Mouse (Mus musculus) right cerebral cortex, adult 18-20 months (tissue): ENCODE results near the gene Cemip.
A peak's percentile ranks its signal among the peaks of the same experiment; 100 is the strongest.
"Not testable (repeated sequence)": the region's sequence is repeated elsewhere in the genome, so short reads cannot be mapped to it uniquely, and the experiment has no call there.

ENCODE experiments used
- DNase-seq: peaks from one replicate; pipeline ENCODE4 v3.0.0; 2022; ENCODE audit warnings: mixed read lengths

The Cemip gene

DNA sequence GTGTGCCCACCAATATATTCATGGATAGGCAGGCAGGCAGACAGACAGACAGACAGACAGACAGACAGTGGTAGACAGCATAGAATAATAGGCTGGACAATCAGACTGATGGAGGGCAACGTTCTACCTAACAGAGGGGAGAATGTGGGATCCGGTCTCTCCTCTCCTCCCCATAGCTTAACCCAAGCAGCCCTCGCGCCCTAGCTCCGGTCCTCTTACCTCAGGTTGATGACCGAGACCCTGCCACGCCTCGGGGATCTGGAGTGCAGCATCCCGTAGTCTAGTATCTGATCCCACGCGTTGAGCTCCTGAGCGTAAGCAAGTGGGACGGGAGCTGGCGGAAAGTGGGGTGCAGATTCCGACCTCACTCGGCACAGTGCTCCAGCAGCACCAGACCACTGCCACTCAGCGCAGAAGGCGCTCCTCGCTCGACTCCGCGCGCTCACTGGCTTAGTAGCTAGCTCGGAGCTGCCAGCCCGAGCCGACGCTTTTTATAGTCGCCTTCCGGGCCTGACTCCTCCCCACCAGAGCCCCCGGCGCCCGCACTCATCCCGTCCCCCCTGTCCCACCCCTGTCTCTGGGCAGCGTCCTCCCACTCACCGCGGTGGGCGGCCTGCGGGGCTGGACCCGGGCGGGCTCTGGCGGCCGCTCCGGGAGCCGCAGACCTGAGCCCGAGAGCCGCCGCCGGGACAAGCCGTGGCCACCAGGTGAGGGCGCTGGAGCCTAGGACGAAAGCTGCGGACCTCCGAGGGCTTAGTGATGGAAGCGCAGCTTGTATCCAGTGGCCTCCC, at the start of gene Cemip:
Gene Cemip (minus strand): TSS at position 464 of the 791 bp plus-strand sequence.
- peak; percentile 88 for DNase-seq

DNA sequence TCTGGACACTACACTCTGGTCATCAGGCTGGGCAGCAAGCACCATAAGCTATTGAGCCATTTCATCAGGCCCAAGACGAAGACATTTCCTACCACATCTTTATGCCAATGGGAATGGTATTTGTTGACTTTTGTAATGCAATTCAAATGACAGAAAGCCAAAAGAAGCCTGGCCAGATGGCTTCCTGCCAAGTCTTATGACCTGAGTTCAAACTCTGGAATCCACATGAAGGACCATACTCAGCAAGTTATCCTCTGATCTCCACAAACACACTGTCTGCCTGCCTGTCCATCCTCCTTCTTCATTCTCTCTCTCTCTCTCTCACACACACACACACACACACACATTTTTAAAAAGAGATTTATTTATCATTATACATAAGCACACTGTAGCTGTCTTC, 46.4 kb upstream of the Cemip start:
- DNase-seq, result no peak

DNA sequence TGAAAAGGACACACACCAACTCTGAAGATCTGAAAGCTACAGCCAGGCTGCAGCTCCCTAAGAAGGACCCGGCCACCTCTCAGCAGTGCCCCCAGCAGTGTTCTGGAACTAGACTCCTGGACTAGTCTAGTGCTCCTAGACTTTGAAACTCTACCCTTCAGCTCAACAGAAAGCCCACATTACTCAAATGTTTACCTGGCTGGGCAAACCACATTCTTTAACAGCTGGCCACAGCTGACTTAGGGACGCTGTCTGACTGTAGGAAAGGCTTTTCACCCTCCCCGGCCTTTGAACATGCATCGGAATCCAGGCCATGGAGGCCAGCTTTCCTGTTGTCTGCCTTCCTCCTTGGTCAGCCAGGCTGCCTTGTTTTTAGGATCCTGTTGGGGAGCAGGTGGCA, 45.4 kb upstream of the Cemip start:
- DNase-seq, result no peak

DNA sequence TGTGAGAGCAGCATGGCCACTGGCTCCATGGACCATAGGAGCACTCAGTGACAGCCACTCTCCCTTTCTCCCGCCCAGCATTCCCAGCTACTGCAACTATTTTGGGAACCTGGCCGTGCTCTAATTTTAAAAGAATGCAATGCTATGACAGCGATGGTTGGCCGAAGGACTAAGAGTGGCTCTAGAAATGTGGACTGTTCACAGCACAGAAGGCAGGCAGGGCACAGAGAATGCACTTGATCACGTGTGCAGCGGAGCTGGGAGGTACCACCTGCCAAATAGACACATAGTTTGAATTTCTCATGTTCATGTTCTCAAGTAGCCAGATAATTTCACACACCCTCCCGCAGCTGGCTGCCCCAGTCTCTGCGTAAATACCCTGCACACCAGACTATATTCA, 42.4 kb upstream of the Cemip start:
- DNase-seq, result peak; percentile 25

DNA sequence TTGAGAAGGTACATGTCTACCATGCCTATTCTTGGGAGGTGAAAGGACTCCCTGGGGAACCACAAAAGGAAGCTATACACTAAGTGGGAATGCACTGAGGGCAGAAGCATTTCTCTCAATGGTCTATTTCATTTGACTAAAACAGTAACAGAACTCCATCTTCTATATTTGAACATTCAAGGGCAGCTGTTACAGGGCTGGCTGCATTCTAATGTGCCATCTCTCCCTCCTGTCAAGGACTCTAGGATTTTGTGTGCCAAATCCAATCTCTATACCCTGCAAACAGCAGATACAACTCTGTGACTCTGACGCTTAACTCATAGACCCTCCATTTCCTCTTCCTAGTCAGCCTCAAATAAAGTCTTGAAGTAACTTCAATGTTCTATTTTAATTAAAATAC, 39.4 kb upstream of the Cemip start:
- no peak for DNase-seq

DNA sequence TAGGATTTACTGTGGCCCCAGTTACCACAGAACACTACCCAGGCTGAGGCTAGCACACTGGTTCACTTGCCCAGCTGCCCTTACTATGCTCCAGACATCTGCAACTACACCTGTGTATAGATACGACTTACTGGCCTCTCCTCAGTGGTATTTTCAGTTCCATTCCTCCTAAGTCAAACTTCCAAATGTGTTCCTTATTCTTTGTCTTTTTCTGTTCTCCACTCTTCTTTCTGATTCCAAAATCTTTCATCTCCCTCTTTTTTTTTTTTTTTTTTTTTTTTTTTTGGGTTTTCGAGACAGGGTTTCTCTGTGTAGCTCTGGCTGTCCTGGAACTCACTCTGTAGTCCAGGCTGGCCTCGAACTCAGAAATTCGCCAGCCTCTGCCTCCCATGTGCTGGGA, 37.3 kb upstream of the Cemip start:
- not testable (repeated sequence) for DNase-seq

DNA sequence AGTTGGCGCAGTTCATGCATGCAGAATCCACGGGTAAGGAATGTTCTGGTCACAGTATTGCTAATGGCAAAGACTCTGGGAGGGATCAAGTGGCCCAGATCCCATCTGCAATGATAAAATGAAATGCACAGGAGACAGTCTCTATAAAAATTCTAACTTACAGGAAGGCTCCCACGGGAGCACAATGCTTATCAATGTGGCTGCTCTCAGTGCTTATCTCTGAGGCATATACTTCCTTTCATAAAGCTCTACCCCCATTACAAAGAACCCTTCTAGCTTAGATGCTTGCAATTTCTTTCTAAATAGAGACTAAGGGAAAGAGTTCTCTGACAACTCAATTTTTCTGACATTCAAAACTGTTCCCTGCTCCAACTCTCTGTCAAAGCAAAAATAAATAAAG, 35.5 kb upstream of the Cemip start:
- DNase-seq, result no peak

DNA sequence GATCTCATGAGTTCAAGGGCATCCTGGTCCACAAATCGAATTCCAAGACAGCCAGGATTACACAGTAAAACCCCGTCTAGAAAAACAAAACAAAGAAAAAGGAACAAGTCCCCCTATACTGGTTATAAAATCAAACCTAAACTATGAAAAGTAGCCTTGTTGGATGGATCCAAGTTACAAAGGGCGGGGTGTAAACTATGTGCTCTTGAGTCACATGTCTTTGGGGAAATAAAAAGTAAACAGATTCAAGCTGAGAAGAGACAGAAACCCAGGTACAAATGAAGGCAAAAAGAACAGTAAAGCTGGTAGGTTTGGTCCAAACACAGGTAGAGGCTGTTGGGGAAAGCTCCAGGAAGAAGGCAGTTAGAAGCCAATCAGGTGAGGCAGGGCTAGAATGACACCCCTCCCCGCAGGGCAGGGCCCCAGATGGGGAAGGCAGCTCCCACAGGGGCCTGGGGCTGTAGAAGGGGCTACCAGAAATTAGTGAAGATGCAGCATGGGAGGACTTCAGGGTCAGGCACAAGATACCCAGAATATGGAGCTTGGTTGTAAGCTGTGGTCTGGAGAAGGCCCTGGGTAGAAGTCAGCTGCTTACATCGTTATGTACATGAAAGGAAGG, 33.9 kb upstream of the Cemip start:
- DNase-seq, result no peak

DNA sequence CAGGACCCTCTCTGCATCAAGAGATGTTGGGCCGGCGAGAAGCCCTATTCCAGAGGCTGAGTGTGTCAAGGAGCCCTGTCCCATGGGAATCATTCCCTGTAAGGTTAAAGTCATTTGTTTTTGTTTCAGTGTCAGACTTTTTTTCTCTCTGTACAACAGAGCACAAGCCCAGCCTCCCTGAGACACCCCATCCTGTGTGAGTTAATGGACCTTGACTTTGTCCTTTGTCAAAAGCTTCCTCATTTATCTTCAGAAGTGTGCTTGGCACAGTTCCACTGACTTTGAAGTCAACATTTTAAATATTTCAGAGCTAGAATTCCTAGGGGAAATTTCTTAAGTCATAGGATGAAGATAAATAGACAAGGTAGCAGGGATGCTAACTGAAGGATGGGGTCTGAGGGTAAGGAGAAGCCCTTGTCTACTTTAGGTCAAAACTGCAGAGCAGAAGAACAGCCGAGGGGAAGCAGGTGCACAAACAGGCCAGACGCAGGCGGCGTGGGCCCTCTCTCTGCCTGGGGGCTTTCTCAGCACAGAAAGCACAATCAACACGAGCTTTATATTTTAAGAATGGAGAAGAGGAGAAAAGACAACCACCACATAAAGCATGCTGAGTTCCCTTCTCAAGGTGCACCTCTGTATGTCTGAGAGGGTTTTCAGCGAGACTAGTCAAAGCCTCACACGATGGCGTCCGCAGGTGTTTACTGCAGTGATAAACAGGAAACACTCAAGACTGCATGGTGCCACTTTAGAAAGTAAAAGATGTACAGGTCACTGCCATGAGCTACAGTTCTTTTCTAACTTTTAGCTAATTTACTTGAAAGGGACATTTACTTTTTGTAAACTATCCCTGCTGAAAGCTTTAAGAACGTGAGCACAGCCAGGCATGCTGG, 33.2 kb upstream of the Cemip start:
- DNase-seq, result no peak

DNA sequence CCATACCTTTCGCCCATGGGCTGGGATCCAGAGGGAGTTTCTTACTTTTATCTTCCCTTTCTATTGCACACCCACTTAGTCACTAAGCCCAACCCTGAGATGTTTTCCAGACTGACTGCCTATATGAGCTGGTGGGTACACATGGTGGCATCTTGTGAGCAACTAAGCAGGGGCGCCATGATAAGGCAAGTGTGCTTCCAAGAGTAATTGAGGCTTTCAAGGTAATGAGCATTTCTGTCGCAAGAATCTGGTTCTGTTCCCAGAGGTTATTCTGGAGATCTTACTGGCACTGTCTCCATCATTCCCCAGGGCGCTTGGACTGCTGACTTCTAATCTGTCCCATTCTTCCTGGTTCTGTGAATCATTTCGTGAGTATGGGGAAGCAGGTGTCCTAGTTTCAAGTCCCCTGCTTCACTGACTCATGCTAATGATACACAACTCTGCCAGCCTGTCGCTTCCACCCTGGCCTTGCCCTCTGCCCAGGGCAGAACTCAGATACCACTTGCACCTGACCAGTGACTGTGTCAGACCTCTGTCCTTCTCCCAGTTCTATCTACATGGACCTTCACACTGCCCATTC, 31.3 kb upstream of the Cemip start:
- no peak for DNase-seq

DNA sequence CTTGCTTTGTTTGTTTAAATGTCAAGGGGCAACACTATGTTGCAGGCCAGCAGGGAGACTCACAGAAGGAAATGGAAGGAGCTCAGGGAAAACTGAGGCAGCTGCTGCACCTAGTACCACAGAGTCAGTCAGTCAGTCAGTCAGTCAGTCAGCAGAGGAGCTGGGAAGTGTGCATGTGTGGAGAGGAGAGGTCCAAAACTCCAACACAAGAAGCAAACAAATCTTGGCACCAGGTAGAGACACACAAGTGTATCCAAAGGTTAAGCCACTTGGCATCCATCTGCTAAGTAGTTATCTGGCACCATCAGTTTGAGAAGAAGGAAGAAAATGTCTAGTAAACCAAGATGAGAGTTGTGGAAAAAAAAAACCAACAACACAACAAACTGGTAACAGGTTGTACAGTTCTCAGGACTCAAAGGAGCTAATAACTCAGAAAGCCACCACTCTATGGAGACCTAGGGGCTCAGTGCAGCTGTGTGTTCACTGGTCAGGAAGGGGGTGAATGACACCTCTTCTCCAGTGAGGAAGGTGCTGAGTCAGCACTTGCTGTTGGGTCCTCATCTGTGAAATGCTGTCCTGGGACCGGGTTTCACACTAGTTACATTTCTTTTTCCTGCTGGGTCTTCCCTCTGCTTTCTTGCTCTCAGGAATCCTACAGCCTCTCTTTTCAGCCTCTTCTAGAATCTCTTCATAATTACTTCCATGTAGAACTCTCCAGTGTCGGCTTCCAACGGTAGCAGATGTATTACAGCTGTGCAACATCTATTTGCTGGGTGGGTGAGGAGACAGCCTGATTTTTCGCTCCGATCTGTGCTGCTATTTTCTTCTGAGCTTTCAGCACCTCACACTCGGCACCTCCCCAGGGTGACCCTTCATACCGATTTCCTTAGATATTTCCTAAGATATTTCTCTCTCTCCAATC, 30.6 kb upstream of the Cemip start:
- no peak for DNase-seq

DNA sequence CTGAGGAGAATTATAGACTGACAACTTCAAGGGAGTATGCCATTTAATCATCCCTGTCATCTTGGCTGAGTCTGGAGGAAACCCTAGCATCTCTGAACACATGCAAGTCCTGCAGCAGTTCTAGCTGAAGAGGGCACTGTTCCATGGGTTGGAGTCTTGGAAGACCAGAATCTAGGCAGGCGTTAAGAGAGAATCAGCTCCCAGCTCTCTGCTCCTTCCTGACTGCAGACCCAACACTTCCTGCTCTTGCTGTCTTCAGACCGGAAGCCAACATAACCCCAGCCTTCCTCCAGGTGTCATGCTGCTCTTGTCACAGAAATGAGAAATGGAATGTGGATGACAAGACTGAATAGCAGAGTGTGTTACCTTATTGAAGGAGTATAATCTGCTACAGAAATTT, 29.1 kb upstream of the Cemip start:
- DNase-seq, result no peak

DNA sequence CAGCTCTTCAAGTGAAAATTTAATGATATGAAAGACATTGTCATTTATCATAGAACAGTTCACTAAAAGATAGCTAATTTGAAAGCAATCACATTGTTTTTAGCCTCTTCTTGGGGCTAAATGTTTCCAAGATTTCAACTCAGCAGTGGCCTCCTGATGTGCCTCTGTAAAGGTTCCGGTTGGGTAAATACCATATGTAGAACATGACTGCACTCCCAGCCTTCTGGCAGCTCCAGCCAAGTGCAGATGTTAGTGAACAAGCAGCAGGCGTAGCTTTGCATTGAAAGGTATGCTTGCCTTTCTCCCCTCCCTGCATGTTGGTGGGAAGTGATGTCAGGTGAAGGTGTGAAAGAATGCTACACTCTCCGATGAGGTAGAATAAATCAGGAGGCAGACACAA, 28.5 kb upstream of the Cemip start:
- no peak for DNase-seq

DNA sequence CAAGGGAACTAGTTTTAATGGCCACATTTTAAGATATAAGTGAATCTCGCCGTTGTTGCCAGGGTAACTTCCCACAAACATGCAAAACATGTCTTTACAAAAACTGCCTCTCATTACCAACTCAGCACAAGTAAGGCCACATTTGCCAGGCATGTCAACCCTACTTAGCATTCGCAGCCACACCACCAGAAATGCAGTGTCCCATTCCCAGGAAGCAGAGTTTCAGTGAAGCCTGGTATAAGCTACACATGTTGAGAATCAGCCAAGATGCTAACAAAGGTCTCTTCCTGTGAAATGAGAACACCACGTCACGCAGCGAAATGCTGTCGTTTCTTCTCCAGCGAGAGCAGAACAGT, 26.7 kb upstream of the Cemip start:
- no peak for DNase-seq

DNA sequence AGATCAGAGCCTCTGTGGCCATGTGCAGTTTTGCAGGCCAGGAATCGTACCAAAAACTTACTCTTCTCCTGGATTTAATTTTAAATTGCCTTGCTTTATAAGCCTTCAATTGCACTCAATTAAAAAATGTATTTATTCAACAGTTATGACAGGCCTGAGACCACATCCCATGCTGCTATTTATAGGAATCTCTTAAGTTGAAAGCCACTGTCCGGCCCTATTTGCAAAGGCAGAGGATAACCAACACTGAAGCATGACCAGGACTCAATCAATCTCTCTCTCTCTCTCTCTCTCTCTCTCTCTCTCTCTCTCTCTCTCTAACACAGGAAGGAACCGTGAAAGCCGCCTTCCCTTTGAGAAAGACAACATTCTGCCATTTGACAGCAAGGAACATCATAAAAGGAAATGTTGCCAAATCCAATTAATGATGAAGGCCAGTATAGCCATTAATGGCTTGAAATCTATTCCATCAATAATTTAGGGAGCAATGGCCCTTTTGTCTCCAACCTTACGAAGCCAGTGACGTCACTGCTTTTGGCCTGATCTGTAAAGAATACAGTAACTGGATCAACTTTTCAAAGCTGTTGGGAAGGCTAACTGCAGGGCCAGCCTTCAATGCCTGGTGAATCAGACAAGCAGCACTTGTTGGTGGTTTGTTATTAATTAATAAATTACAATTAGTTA, 26.2 kb upstream of the Cemip start:
- DNase-seq, result no peak

DNA sequence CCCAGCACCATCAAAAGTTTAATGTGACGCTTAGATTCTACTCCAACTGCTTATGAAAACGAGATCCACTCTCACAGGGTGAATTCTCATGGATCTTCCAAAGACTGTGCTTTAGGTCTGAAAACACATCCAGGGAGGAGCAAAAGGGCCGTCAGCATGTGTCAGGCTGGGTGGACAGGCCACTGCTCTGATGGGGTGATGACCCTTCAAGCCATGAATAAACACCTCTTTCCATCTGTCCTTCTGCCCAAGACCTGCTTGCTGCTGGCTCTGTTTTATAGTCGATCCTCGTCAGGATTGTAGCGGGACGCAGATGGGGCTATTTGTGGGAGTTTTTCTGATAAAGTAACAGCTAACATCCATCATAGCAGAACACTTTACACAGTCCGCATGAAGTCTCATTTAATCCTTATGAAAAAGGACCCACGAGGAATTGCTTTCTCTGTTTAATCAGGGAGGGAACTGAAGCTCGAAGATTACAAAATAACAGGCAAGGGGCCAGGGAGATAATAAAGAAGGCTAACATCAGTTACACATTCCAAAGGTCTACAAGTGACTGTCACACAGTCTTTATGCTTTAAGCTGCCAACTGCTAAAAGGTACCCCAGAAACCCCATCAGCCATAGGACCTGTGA, 25.5 kb upstream of the Cemip start:
- DNase-seq, result no peak

DNA sequence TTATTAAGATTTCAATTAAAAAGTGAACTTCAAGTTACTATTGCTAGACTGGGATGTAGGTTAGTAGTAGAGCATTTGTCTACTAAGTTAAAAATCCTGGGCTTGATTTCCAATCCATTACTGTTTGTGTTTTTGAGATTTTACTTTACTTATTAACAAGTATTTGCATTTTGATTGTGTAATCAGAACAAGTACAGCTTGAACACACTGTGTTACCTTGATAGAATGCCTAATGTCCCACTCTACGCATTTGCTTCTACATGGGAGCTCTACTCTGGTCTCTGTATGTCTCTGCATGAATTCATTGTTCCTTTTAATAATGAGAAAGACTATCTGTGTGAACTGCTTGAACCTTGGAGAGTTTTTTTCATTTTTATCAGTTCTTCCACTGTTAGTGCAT, 20.6 kb upstream of the Cemip start:
- DNase-seq, result no peak

DNA sequence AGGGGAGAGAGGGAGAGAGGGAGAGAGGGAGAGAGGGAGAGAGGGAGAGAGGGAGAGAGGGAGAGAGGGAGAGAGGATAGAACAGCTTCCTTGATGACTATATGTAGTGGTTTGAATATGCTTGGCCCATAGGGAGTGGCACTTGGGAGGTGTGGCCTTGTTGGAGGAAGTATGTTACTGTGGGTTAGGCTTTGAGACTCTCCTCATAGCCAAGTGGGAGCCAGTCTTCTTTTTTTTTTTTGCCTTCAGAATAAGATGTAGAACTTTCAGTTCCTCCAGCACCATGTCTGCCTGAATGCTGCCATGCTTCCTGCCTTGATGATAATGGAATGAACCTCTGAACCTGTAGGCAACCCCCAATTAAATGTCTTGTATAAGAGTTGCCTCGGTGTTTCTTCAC, 16.3 kb upstream of the Cemip start:
- DNase-seq, result no peak

DNA sequence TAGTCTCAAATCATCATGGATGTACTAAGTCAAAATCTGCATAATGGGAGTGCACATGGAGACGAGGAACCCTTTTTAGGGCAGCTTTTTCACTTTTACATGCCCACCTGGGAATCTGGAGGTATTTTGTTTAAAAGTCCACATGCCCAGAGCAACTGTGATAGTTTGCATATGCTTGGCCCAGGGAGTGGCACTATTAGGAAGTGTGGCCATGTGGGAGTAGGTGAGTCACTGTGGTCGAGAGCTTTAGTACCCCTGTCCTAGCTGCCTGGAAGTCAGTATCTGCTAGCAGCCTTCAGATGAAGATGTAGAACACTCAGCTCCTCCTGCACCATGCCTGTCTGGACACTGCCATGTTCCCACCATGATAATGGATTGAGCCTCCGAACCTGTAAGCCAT, 14.4 kb upstream of the Cemip start:
- no peak for DNase-seq

DNA sequence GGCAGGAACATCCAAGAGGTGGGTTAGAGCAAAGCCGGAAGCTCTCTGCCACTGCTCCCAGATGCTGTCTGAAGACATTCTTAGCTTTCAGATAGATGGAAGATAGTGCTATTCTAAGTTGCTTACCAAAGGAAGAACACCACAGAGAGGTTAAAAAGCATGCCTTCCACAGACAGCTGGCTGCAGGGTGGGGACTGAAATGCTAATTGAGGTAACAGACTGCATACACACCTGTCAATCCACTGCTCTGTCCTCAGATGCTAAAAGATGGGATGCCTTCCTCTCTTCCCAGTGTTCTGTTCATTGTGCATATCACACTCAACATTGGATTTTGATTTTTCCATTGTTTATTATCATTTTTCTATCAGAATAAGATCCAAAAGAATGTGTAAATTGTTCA, 11.8 kb upstream of the Cemip start:
- DNase-seq, result no peak

DNA sequence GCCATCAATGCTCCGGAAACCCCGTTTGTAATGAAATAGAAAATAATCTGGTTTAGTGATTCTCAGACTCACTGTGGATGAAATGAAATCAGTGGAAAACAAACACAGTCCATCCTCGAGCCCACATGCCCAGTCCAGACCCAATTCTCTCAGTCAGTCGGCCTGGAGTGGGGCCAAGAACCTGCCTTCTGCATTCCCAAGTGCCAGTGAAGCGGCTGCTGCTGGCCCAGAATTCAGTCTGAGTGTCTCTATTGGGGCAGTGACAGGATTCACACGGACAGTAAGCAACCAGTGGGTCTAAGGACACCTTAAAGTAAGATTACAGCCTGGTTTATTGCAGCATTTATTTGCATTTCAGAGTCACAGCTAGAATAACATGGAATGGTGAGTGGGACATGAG, 10.2 kb upstream of the Cemip start:
- DNase-seq, result no peak
